In genomic region chr10:76997759-76998513, GRCm38 (mm10) we compare ENCODE assay signal across 8 mouse cellular contexts. TPM values are rescaled to one million over a fixed set of nuclear protein-coding genes. Genes with fewer than 3 reads are reported as not detected.
DNase-seq lines count a peak whose midpoint lies in the region; ATAC-seq and TF ChIP-seq lines count a peak whose summit lies in the region.

No protein-coding gene starts in this region.

- peak; percentile 49; the same call in 1 of the 2 replicates for ATAC-seq in hindbrain, embryonic 13.5 days (ENCODE audit: low FRiP score)
- ATAC-seq in hindbrain, embryonic 16.5 days: no peak
- ATAC-seq in forebrain, postnatal 0 days: no peak

- DNase-seq in brain, embryonic 14.5 days (ENCODE audit: low read depth): peak; percentile 53
- peak; percentile 97 for DNase-seq in heart, adult 11 months
- DNase-seq in kidney, adult 8-10 months: peak; percentile 89 to 92
- DNase-seq in lung, postnatal 25 days (ENCODE audit: low spot score): peak; percentile 43
- DNase-seq in forebrain, postnatal 0 days: no peak
- DNase-seq in thymus, postnatal 0 days (ENCODE audit: low spot score): no peak

- peaks cover 3% of the 10 kb centered on the region; the same call in 1 of the 2 replicates for H3K9me3 ChIP-seq in hindbrain, embryonic 13.5 days
- peaks cover 4% of the 10 kb centered on the region for H3K9me3 ChIP-seq in hindbrain, embryonic 16.5 days (ENCODE audit: control insufficient read depth, low read length)
- no peaks in the 10 kb centered on the region for H3K9me3 ChIP-seq in forebrain, postnatal 0 days (ENCODE audit: low read length)

- no peaks in the 10 kb centered on the region for H3K27me3 ChIP-seq in hindbrain, embryonic 13.5 days
- no peaks in the 10 kb centered on the region for H3K27me3 ChIP-seq in hindbrain, embryonic 16.5 days (replicated peaks; ENCODE audit: control insufficient read depth, insufficient read depth, low read length)
- H3K27me3 ChIP-seq in forebrain, postnatal 0 days (ENCODE audit: insufficient read depth, low read length): no peaks in the 10 kb centered on the region

- H3K9ac ChIP-seq in hindbrain, embryonic 13.5 days: no peak overlapping the region
- no peak overlapping the region for H3K9ac ChIP-seq in hindbrain, embryonic 16.5 days (ENCODE audit: low read depth, low read length)
- H3K9ac ChIP-seq in forebrain, postnatal 0 days: no peak overlapping the region

- H3K4me1 ChIP-seq in hindbrain, embryonic 13.5 days (replicated peaks): no peaks in the 10 kb centered on the region; the same call in 1 of the 2 replicates
- peaks cover 3% of the 10 kb centered on the region; the same call in 1 of the 2 replicates for H3K4me1 ChIP-seq in hindbrain, embryonic 16.5 days (ENCODE audit: control insufficient read depth, insufficient read depth, low read depth, low read length)
- H3K4me1 ChIP-seq in forebrain, postnatal 0 days (ENCODE audit: insufficient read depth): no peaks in the 10 kb centered on the region

- TF ChIP-seq CTCF in brain, embryonic 14.5 days (IDR thresholded peaks at IDR 0.05; ENCODE audit: borderline replicate concordance, extremely low read depth, insufficient read depth, insufficient read length): no peak
- no peak for TF ChIP-seq CTCF in forebrain, postnatal 0 days (IDR thresholded peaks at IDR 0.05; ENCODE audit: low read depth)

- no peak for TF ChIP-seq POLR2A in brain, embryonic 14.5 days (IDR thresholded peaks at IDR 0.05; ENCODE audit: borderline replicate concordance, extremely low read depth, insufficient read depth, insufficient read length, poor library complexity, severe bottlenecking)

- H3K36me3 ChIP-seq in hindbrain, embryonic 13.5 days: no peaks in the 10 kb centered on the region
- H3K36me3 ChIP-seq in hindbrain, embryonic 16.5 days (ENCODE audit: control insufficient read depth, insufficient read depth, low read length): no peaks in the 10 kb centered on the region
- no peaks in the 10 kb centered on the region for H3K36me3 ChIP-seq in forebrain, postnatal 0 days (ENCODE audit: insufficient read depth)

- H3K4me3 ChIP-seq in hindbrain, embryonic 13.5 days: no peak overlapping the region
- no peak overlapping the region for H3K4me3 ChIP-seq in hindbrain, embryonic 16.5 days (ENCODE audit: low read length)
- H3K4me3 ChIP-seq in forebrain, postnatal 0 days (ENCODE audit: low read depth, low read length): no peak overlapping the region

- no peak overlapping the region for H3K4me2 ChIP-seq in hindbrain, embryonic 13.5 days
- no peak overlapping the region; the same call in 1 of the 2 replicates for H3K4me2 ChIP-seq in hindbrain, embryonic 16.5 days (ENCODE audit: low read length)
- H3K4me2 ChIP-seq in forebrain, postnatal 0 days (ENCODE audit: low read depth): no peak overlapping the region

- H3K27ac ChIP-seq in hindbrain, embryonic 13.5 days: no peak overlapping the region
- H3K27ac ChIP-seq in hindbrain, embryonic 16.5 days (ENCODE audit: low read depth, low read length): no peak overlapping the region
- H3K27ac ChIP-seq in forebrain, postnatal 0 days (ENCODE audit: low read depth, low read length): no peak overlapping the region

- 76% methylated on average over 17 of the region's 17 CpGs for WGBS in hindbrain, embryonic 13.5 days
- WGBS in hindbrain, embryonic 16.5 days: 71% methylated on average over 17 of the region's 17 CpGs
- 72% methylated on average over 17 of the region's 17 CpGs for WGBS in forebrain, postnatal 0 days

RNA-seq across cellular contexts. Expression of gene Slc19a1, which starts 34.1 kb away (rescaled TPM):
- 30.9 and 34.9 TPM in 2 replicates for polyA plus RNA-seq in hindbrain, embryonic 13.5 days (2015; fragmentation: Nextera tagmentation; extraction: Ambion mirVana)
- polyA plus RNA-seq in hindbrain, embryonic 16.5 days (2015; fragmentation: Nextera tagmentation; extraction: Ambion mirVana): 45.1 and 49.6 TPM in 2 replicates
- 67.3 and 79.2 TPM in 2 replicates for polyA plus RNA-seq in brain, embryonic 14.5 days (2012; rRNA removed)
- 24.3 and 36.7 TPM in 2 replicates for total RNA-seq in forebrain, postnatal 0 days (2014; rRNA removed)
- 37.4 and 39.7 TPM in 2 replicates for polyA plus RNA-seq in forebrain, postnatal 0 days (2015; fragmentation: Nextera tagmentation; extraction: Ambion mirVana)
- 23.6 and 24.4 TPM in 2 replicates for polyA plus RNA-seq in thymus, postnatal 0 days (2015; fragmentation: Nextera tagmentation; extraction: Ambion mirVana)

RNA-seq across cellular contexts. Expression of gene Pcbp3, which starts 36.2 kb away (rescaled TPM):
- polyA plus RNA-seq in hindbrain, embryonic 13.5 days (2015; fragmentation: Nextera tagmentation; extraction: Ambion mirVana): 72.2 and 78.2 TPM in 2 replicates
- 95.5 and 108 TPM in 2 replicates for polyA plus RNA-seq in hindbrain, embryonic 16.5 days (2015; fragmentation: Nextera tagmentation; extraction: Ambion mirVana)
- polyA plus RNA-seq in brain, embryonic 14.5 days (2012; rRNA removed): 24.4 and 39.0 TPM in 2 replicates
- 32.9 and 40.4 TPM in 2 replicates for total RNA-seq in forebrain, postnatal 0 days (2014; rRNA removed)
- 74.7 and 78.6 TPM in 2 replicates for polyA plus RNA-seq in forebrain, postnatal 0 days (2015; fragmentation: Nextera tagmentation; extraction: Ambion mirVana)
- polyA plus RNA-seq in thymus, postnatal 0 days (2015; fragmentation: Nextera tagmentation; extraction: Ambion mirVana): 10.3 and 10.5 TPM in 2 replicates

Comparison
In these comparisons a context has a peak if more than half of its experiments do, and no peak if none do; other contexts are left out.
1. DNase-seq: peak in brain, embryonic 14.5 days (single experiment), heart, adult 11 months (single experiment), kidney, adult 8-10 months (2 of 2) and lung, postnatal 25 days (single experiment); none in forebrain, postnatal 0 days (single experiment) and thymus, postnatal 0 days (single experiment).